Mouse (Mus musculus): Measurements from ENCODE around the gene Zdhhc19. TPM values are rescaled to one million over a fixed set of nuclear protein-coding genes. Genes with fewer than 3 reads are reported as not detected.

Gene Zdhhc19
- polyA plus RNA-seq, 1 experiment from 2014 or later: not detected

GRCm38 (mm10) chr16:32555588-32555987 lies 59.5 kb downstream of the Zdhhc19 start:
- Histone ChIP-seq H3K36me3 (ENCODE audit: control insufficient read depth, insufficient read depth) (no peaks in the 10 kb centered on the region), H3K9me3 (ENCODE audit: control insufficient read depth, low read length) (no peaks in the 10 kb centered on the region), H3K9ac (replicated peaks; ENCODE audit: low read depth, low read length) (no peak overlapping the region), H3K4me2 (ENCODE audit: low read length) (no peak overlapping the region), H3K27ac (ENCODE audit: low read length) (no peak overlapping the region), H3K4me1 (replicated peaks; ENCODE audit: control insufficient read depth, insufficient read depth, low read length) (no peaks in the 10 kb centered on the region), H3K4me3 (replicated peaks; ENCODE audit: low read length) (no peak overlapping the region), H3K27me3 (replicated peaks; ENCODE audit: control insufficient read depth, insufficient read depth, low read length) (no peaks in the 10 kb centered on the region)
- WGBS: 76% methylated on average over 3 of the region's 3 CpGs
- no peak for ATAC-seq

- no peak overlapping the region for H3K27ac ChIP-seq (ENCODE audit: low read length)
- WGBS: 68% methylated on average over 4 of the region's 4 CpGs
- no peaks in the 10 kb centered on the region for H3K27me3 ChIP-seq (replicated peaks; ENCODE audit: control insufficient read depth, insufficient read depth, low read length)
- ATAC-seq: no peak
- H3K9me3 ChIP-seq (ENCODE audit: control insufficient read depth, low read length): no peaks in the 10 kb centered on the region
- no peaks in the 10 kb centered on the region for H3K36me3 ChIP-seq (ENCODE audit: control insufficient read depth, insufficient read depth)
- H3K4me1 ChIP-seq (replicated peaks; ENCODE audit: control insufficient read depth, insufficient read depth, low read length): no peaks in the 10 kb centered on the region
- no peak overlapping the region for H3K4me3 ChIP-seq (replicated peaks; ENCODE audit: low read length)
- no peak overlapping the region for H3K9ac ChIP-seq (replicated peaks; ENCODE audit: low read depth, low read length)
- no peak overlapping the region for H3K4me2 ChIP-seq (ENCODE audit: low read length)
Measured at GRCm38 (mm10) chr16:32559493-32559892, 63.4 kb downstream of the Zdhhc19 start.

- Histone ChIP-seq H3K4me1 (replicated peaks; ENCODE audit: control insufficient read depth, insufficient read depth, low read length) (no peaks in the 10 kb centered on the region), H3K9ac (replicated peaks; ENCODE audit: low read depth, low read length) (no peak overlapping the region), H3K4me3 (replicated peaks; ENCODE audit: low read length) (no peak overlapping the region), H3K27ac (ENCODE audit: low read length) (no peak overlapping the region), H3K27me3 (replicated peaks; ENCODE audit: control insufficient read depth, insufficient read depth, low read length) (no peaks in the 10 kb centered on the region), H3K9me3 (ENCODE audit: control insufficient read depth, low read length) (no peaks in the 10 kb centered on the region), H3K36me3 (ENCODE audit: control insufficient read depth, insufficient read depth) (no peaks in the 10 kb centered on the region), H3K4me2 (ENCODE audit: low read length) (no peak overlapping the region)
- ATAC-seq: no peak
- 83% methylated on average over 5 of the region's 5 CpGs for WGBS
Measured at GRCm38 (mm10) chr16:32563056-32563793, 67.2 kb downstream of the Zdhhc19 start.

GRCm38 (mm10) chr16:32567282-32567681 lies 71.2 kb downstream of the Zdhhc19 start:
- H3K4me3 ChIP-seq (replicated peaks; ENCODE audit: low read length): no peak overlapping the region
- WGBS: 71% methylated on average over 4 of the region's 4 CpGs
- ATAC-seq: no peak
- H3K27ac ChIP-seq (ENCODE audit: low read length): no peak overlapping the region
- no peak overlapping the region for H3K9ac ChIP-seq (replicated peaks; ENCODE audit: low read depth, low read length)
- no peaks in the 10 kb centered on the region for H3K4me1 ChIP-seq (replicated peaks; ENCODE audit: control insufficient read depth, insufficient read depth, low read length)
- no peaks in the 10 kb centered on the region for H3K36me3 ChIP-seq (ENCODE audit: control insufficient read depth, insufficient read depth)
- no peak overlapping the region for H3K4me2 ChIP-seq (ENCODE audit: low read length)
- H3K27me3 ChIP-seq (replicated peaks; ENCODE audit: control insufficient read depth, insufficient read depth, low read length): no peaks in the 10 kb centered on the region
- H3K9me3 ChIP-seq (ENCODE audit: control insufficient read depth, low read length): no peaks in the 10 kb centered on the region

GRCm38 (mm10) chr16:32568401-32568800 lies 72.3 kb downstream of the Zdhhc19 start:
- Histone ChIP-seq H3K4me2 (ENCODE audit: low read length) (no peak overlapping the region), H3K27me3 (replicated peaks; ENCODE audit: control insufficient read depth, insufficient read depth, low read length) (no peaks in the 10 kb centered on the region), H3K4me3 (replicated peaks; ENCODE audit: low read length) (no peak overlapping the region), H3K9me3 (ENCODE audit: control insufficient read depth, low read length) (no peaks in the 10 kb centered on the region), H3K36me3 (ENCODE audit: control insufficient read depth, insufficient read depth) (no peaks in the 10 kb centered on the region), H3K4me1 (replicated peaks; ENCODE audit: control insufficient read depth, insufficient read depth, low read length) (no peaks in the 10 kb centered on the region), H3K9ac (replicated peaks; ENCODE audit: low read depth, low read length) (no peak overlapping the region), H3K27ac (ENCODE audit: low read length) (no peak overlapping the region)
- ATAC-seq: no peak
- 74% methylated on average over 6 of the region's 6 CpGs for WGBS

GRCm38 (mm10) chr16:32570042-32570441 lies 74.0 kb downstream of the Zdhhc19 start:
- no peaks in the 10 kb centered on the region for H3K36me3 ChIP-seq (ENCODE audit: control insufficient read depth, insufficient read depth)
- H3K9me3 ChIP-seq (ENCODE audit: control insufficient read depth, low read length): no peaks in the 10 kb centered on the region
- H3K4me1 ChIP-seq (replicated peaks; ENCODE audit: control insufficient read depth, insufficient read depth, low read length): no peaks in the 10 kb centered on the region
- H3K4me2 ChIP-seq (ENCODE audit: low read length): no peak overlapping the region
- H3K9ac ChIP-seq (replicated peaks; ENCODE audit: low read depth, low read length): no peak overlapping the region
- no peak overlapping the region for H3K4me3 ChIP-seq (replicated peaks; ENCODE audit: low read length)
- no peaks in the 10 kb centered on the region for H3K27me3 ChIP-seq (replicated peaks; ENCODE audit: control insufficient read depth, insufficient read depth, low read length)
- H3K27ac ChIP-seq (ENCODE audit: low read length): no peak overlapping the region
- ATAC-seq: no peak
- WGBS: 92% methylated on average over 3 of the region's 3 CpGs

GRCm38 (mm10) chr16:32572528-32572927 lies 76.5 kb downstream of the Zdhhc19 start:
- no peak for ATAC-seq
- H3K4me1 ChIP-seq (replicated peaks; ENCODE audit: control insufficient read depth, insufficient read depth, low read length): no peaks in the 10 kb centered on the region
- no peaks in the 10 kb centered on the region for H3K27me3 ChIP-seq (replicated peaks; ENCODE audit: control insufficient read depth, insufficient read depth, low read length)
- WGBS: 88% methylated on average over 4 of the region's 4 CpGs
- no peak overlapping the region for H3K4me2 ChIP-seq (ENCODE audit: low read length)
- H3K36me3 ChIP-seq (ENCODE audit: control insufficient read depth, insufficient read depth): no peaks in the 10 kb centered on the region
- H3K27ac ChIP-seq (ENCODE audit: low read length): no peak overlapping the region
- H3K9ac ChIP-seq (replicated peaks; ENCODE audit: low read depth, low read length): no peak overlapping the region
- H3K4me3 ChIP-seq (replicated peaks; ENCODE audit: low read length): no peak overlapping the region
- no peaks in the 10 kb centered on the region for H3K9me3 ChIP-seq (ENCODE audit: control insufficient read depth, low read length)

- 0 out of 2 replicates have a peak, but pooled peaks cover 2% of the 10 kb centered on the region for H3K27me3 ChIP-seq (replicated peaks; ENCODE audit: control insufficient read depth, insufficient read depth, low read length)
- H3K9ac ChIP-seq (replicated peaks; ENCODE audit: low read depth, low read length): no peak overlapping the region
- H3K9me3 ChIP-seq (ENCODE audit: control insufficient read depth, low read length): no peaks in the 10 kb centered on the region
- no peak overlapping the region for H3K4me3 ChIP-seq (replicated peaks; ENCODE audit: low read length)
- no peaks in the 10 kb centered on the region for H3K36me3 ChIP-seq (ENCODE audit: control insufficient read depth, insufficient read depth)
- ATAC-seq: no peak
- H3K4me1 ChIP-seq (replicated peaks; ENCODE audit: control insufficient read depth, insufficient read depth, low read length): no peaks in the 10 kb centered on the region
- H3K27ac ChIP-seq (ENCODE audit: low read length): no peak overlapping the region
- WGBS: 86% methylated on average over 4 of the region's 4 CpGs
- H3K4me2 ChIP-seq (ENCODE audit: low read length): no peak overlapping the region
Measured at GRCm38 (mm10) chr16:32586482-32586881, 90.4 kb downstream of the Zdhhc19 start.

- Histone ChIP-seq H3K4me1 (replicated peaks; ENCODE audit: control insufficient read depth, insufficient read depth, low read length) (no peaks in the 10 kb centered on the region), H3K9ac (replicated peaks; ENCODE audit: low read depth, low read length) (no peak overlapping the region), H3K36me3 (ENCODE audit: control insufficient read depth, insufficient read depth) (no peaks in the 10 kb centered on the region), H3K27ac (ENCODE audit: low read length) (no peak overlapping the region), H3K27me3 (replicated peaks; ENCODE audit: control insufficient read depth, insufficient read depth, low read length) (0 out of 2 replicates have a peak, but pooled peaks cover 2% of the 10 kb centered on the region), H3K4me3 (replicated peaks; ENCODE audit: low read length) (no peak overlapping the region), H3K9me3 (ENCODE audit: control insufficient read depth, low read length) (no peaks in the 10 kb centered on the region), H3K4me2 (ENCODE audit: low read length) (no peak overlapping the region)
- WGBS: 84% methylated on average over 3 of the region's 3 CpGs
- no peak for ATAC-seq
Measured at GRCm38 (mm10) chr16:32588568-32588967, 92.5 kb downstream of the Zdhhc19 start.

- Histone ChIP-seq H3K9ac (replicated peaks; ENCODE audit: low read depth, low read length) (no peak overlapping the region), H3K9me3 (ENCODE audit: control insufficient read depth, low read length) (no peaks in the 10 kb centered on the region), H3K27me3 (replicated peaks; ENCODE audit: control insufficient read depth, insufficient read depth, low read length) (0 out of 2 replicates have a peak, but pooled peaks cover 2% of the 10 kb centered on the region), H3K4me2 (ENCODE audit: low read length) (no peak overlapping the region), H3K36me3 (ENCODE audit: control insufficient read depth, insufficient read depth) (no peaks in the 10 kb centered on the region), H3K27ac (ENCODE audit: low read length) (no peak overlapping the region), H3K4me3 (replicated peaks; ENCODE audit: low read length) (no peak overlapping the region), H3K4me1 (replicated peaks; ENCODE audit: control insufficient read depth, insufficient read depth, low read length) (no peaks in the 10 kb centered on the region)
- WGBS: 89% methylated on average over 8 of the region's 8 CpGs
- no peak for ATAC-seq
Measured at GRCm38 (mm10) chr16:32591521-32591920, 95.5 kb downstream of the Zdhhc19 start.

All from forebrain, embryonic 16.5 days (tissue).